Mouse (Mus musculus): ENCODE measurements around the gene Cpne4. TPM values are rescaled to one million over a fixed set of nuclear protein-coding genes. Genes with fewer than 3 reads are reported as not detected.

Gene Cpne4
- polyA plus RNA-seq, 1 experiment from 2014 or later, result 33.2 TPM

DNA sequence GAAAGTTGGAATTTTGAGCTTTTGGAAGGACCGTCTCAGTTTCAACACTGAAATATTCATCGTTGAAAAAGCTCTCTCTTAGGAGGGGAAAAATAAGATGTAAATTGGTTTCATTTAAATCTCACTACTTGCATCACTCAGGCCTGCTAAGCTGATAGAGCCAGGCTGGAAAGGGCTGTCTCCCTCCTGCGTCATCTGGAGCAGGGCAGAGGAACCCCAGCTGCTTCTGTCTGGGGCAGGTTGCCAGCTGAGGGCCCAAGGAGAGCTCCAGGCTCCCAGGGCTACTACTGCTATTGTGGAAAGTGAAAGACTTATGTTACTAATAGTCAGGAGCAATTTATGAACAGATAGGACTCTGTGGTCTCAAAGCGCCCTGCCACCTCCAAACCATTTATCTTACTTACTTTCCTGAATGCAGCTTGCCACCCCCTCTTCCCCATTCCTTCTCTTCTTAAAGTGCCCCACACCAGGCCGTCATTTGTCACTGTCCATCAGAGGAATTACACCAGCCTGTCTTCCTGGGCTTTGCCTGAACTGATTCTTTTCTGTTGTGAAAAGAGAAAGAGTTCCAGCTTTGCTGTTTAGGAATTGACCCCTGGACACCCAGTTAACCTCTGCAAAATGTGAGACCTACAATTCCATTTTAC lies 99.4 kb downstream of the Cpne4 start:
- ATAC-seq, result no peak
- Histone ChIP-seq H3K9me3 (replicated peaks; ENCODE audit: control insufficient read depth, low read length, poor library complexity, severe bottlenecking) (no peaks in the 10 kb centered on the region), H3K36me3 (ENCODE audit: control insufficient read depth, insufficient read depth, low read length) (no peaks in the 10 kb centered on the region), H3K4me3 (ENCODE audit: low read depth, low read length) (no peak overlapping the region), H3K27ac (ENCODE audit: low read length) (no peak overlapping the region), H3K4me2 (ENCODE audit: low read length) (no peak overlapping the region), H3K4me1 (ENCODE audit: control insufficient read depth, insufficient read depth, low read length) (no peaks in the 10 kb centered on the region), H3K27me3 (ENCODE audit: control insufficient read depth, insufficient read depth, low read depth, low read length) (no peaks in the 10 kb centered on the region), H3K9ac (ENCODE audit: low read depth, low read length) (no peak overlapping the region)
- 73% methylated on average over 5 of the region's 5 CpGs for WGBS

DNA sequence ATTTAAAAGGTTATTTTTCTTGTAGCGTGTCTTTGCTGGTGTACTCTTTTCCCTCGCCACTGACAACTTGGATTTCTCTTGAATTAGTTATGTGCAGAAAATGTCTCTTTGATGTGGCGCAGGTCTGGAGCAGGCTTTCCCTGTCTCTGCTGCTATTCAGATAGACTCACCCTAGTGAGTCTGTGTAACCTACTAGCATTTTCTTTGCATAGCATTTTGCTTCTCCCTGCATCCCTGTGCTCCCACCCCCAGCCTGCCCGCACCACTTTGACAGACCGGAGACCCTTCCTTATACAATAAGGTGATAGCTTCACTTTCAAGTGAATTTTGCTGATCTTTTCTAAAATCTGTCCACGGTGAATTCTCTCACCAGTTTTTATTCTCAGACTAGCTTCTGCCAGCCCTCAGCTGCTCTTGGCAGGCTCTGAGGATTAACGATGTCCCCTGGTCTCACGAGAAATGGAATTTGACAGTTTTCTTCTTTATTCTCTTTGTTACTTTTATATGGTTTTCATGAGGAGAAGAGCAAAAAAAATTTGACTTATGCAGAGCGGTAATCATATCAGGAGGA lies 105.7 kb downstream of the Cpne4 start:
- ATAC-seq, result peak; percentile 86
- no peaks in the 10 kb centered on the region for H3K36me3 ChIP-seq (ENCODE audit: control insufficient read depth, insufficient read depth, low read length)
- H3K27ac ChIP-seq (ENCODE audit: low read length), result peak overlapping the region; percentile 77
- no peak overlapping the region for H3K4me3 ChIP-seq (ENCODE audit: low read depth, low read length)
- H3K9me3 ChIP-seq (replicated peaks; ENCODE audit: control insufficient read depth, low read length, poor library complexity, severe bottlenecking), result no peaks in the 10 kb centered on the region
- peaks cover 9% of the 10 kb centered on the region for H3K4me1 ChIP-seq (ENCODE audit: control insufficient read depth, insufficient read depth, low read length)
- 0 out of 2 replicates have a peak overlapping the region, but pooled peaks have one; percentile 40 for H3K9ac ChIP-seq (ENCODE audit: low read depth, low read length)
- no peaks in the 10 kb centered on the region for H3K27me3 ChIP-seq (ENCODE audit: control insufficient read depth, insufficient read depth, low read depth, low read length)
- H3K4me2 ChIP-seq (ENCODE audit: low read length), result peak overlapping the region; percentile 37
- 33% methylated on average over 9 of the region's 9 CpGs for WGBS

DNA sequence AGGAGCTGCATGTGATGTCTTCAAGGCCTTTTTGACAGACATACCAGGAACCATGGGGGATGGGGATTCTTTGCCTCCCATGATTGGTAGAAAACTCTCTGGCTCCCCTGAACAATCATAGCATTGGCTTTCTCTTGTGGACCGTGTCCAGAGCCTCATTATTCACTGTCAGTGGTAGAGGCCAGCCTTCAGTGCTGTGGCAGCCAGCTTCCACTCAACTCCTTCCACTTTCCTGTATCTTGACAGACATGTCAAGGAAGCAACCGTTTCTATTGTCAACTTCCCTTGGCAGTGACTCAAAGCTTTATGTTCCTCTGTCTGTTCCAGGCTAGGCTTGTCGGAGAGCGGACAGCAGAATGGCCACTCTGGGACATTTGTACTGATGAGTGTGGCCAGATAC lies 112.7 kb downstream of the Cpne4 start:
- Histone ChIP-seq H3K4me1 (ENCODE audit: control insufficient read depth, insufficient read depth, low read length) (no peaks in the 10 kb centered on the region), H3K9ac (ENCODE audit: low read depth, low read length) (no peak overlapping the region), H3K4me3 (ENCODE audit: low read depth, low read length) (no peak overlapping the region), H3K27me3 (ENCODE audit: control insufficient read depth, insufficient read depth, low read depth, low read length) (no peaks in the 10 kb centered on the region), H3K27ac (ENCODE audit: low read length) (no peak overlapping the region), H3K9me3 (replicated peaks; ENCODE audit: control insufficient read depth, low read length, poor library complexity, severe bottlenecking) (no peaks in the 10 kb centered on the region), H3K36me3 (ENCODE audit: control insufficient read depth, insufficient read depth, low read length) (no peaks in the 10 kb centered on the region), H3K4me2 (ENCODE audit: low read length) (no peak overlapping the region)
- WGBS, result 68% methylated on average over 4 of the region's 4 CpGs
- no peak for ATAC-seq

DNA sequence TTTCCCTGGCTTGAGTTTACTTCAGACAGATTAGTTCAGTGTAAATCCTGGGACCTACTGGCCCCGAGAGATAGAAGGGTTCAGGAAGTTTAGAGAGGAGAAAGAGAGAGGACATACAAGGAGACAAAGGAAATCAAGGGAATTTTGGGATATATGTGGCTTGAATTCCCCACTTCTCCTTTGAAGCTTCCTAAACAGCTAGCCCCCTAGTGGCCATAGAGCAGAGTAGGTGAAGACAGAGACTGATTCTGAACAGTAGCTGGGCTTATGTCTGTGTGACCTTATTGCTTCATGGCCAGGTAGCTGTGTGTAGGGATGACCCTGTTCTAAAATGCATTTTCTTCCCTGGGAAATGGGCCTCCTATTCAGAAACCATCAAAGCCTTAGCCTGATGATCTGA lies 129.6 kb downstream of the Cpne4 start:
- ATAC-seq, result no peak
- Histone ChIP-seq H3K4me3 (ENCODE audit: low read depth, low read length) (no peak overlapping the region), H3K4me2 (ENCODE audit: low read length) (no peak overlapping the region), H3K27ac (ENCODE audit: low read length) (no peak overlapping the region), H3K27me3 (ENCODE audit: control insufficient read depth, insufficient read depth, low read depth, low read length) (no peaks in the 10 kb centered on the region), H3K9me3 (replicated peaks; ENCODE audit: control insufficient read depth, low read length, poor library complexity, severe bottlenecking) (no peaks in the 10 kb centered on the region), H3K9ac (ENCODE audit: low read depth, low read length) (no peak overlapping the region), H3K36me3 (ENCODE audit: control insufficient read depth, insufficient read depth, low read length) (no peaks in the 10 kb centered on the region), H3K4me1 (ENCODE audit: control insufficient read depth, insufficient read depth, low read length) (no peaks in the 10 kb centered on the region)
- WGBS, result 43% methylated on average over 1 of the region's 1 CpGs

DNA sequence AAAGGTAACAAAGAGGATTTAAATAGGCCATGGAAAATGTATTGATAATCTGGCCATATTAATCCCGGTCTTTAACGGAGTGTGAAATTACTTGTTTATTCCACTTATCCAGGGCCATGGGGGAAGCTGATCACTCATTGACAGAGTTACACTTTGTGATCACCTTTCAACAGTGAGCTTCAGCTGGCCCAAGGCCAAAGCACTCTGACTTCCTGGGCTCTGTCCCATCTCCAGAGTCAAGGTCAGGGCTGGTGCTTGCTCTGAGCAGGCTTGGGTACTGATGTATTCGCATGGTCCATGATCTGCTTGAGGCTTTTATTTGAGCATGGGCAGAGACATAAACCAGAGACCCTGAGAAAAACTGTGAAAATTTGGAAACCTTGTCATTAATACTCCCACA lies 131.5 kb downstream of the Cpne4 start:
- Histone ChIP-seq H3K27me3 (ENCODE audit: control insufficient read depth, insufficient read depth, low read depth, low read length) (no peaks in the 10 kb centered on the region), H3K36me3 (ENCODE audit: control insufficient read depth, insufficient read depth, low read length) (no peaks in the 10 kb centered on the region), H3K4me2 (ENCODE audit: low read length) (no peak overlapping the region), H3K9ac (ENCODE audit: low read depth, low read length) (no peak overlapping the region), H3K4me3 (ENCODE audit: low read depth, low read length) (no peak overlapping the region), H3K27ac (ENCODE audit: low read length) (no peak overlapping the region), H3K4me1 (ENCODE audit: control insufficient read depth, insufficient read depth, low read length) (no peaks in the 10 kb centered on the region), H3K9me3 (replicated peaks; ENCODE audit: control insufficient read depth, low read length, poor library complexity, severe bottlenecking) (no peaks in the 10 kb centered on the region)
- no peak for ATAC-seq
- whole genome bisulfite sequencing, result 88% methylated on average over 3 of the region's 3 CpGs

DNA sequence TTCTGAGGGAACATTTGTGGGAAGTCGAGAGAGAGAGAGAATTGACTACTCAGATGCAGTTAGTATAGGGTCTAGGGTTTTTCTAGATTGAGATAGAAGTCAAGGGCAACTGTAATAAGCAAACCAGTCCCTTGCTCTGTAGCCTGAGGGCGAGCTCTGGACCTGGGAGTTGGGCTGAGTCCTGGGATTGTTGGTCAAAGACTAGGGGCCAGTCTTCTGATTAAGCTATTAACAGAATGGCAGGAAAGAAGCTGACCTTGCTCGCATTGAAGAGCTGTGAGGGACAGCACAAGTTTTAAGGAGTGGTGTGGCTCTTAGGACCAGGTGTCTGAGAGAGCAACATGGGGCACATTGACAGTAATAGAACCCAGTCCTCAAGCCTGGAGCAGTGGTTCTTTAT lies 140.0 kb downstream of the Cpne4 start:
- Histone ChIP-seq H3K9ac (ENCODE audit: low read depth, low read length) (no peak overlapping the region), H3K4me1 (ENCODE audit: control insufficient read depth, insufficient read depth, low read length) (no peaks in the 10 kb centered on the region), H3K36me3 (ENCODE audit: control insufficient read depth, insufficient read depth, low read length) (no peaks in the 10 kb centered on the region), H3K27me3 (ENCODE audit: control insufficient read depth, insufficient read depth, low read depth, low read length) (no peaks in the 10 kb centered on the region), H3K27ac (ENCODE audit: low read length) (no peak overlapping the region), H3K4me3 (ENCODE audit: low read depth, low read length) (no peak overlapping the region), H3K9me3 (replicated peaks; ENCODE audit: control insufficient read depth, low read length, poor library complexity, severe bottlenecking) (no peaks in the 10 kb centered on the region), H3K4me2 (ENCODE audit: low read length) (no peak overlapping the region)
- no peak for ATAC-seq
- 72% methylated on average over 3 of the region's 3 CpGs for WGBS

DNA sequence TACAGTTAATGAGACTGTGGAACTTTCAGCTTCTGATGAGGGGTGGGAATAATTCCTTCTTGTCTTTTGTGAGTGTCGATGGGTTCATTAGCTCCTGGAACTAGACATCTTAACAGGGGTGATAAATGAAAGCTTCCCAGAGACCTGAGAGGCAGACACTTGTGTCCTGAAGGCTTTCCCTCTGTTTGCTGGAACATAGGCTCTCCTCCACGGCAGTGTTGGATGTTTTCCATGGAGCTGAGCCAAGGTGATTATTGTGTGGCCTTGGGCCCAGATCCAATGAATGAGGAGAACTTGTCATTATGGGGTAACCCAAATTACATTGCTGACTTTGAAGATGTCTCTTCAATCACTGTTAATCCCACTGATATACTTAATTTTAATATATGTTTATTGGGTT lies 146.1 kb downstream of the Cpne4 start:
- ATAC-seq, result no peak
- 49% methylated on average over 2 of the region's 2 CpGs for WGBS

DNA sequence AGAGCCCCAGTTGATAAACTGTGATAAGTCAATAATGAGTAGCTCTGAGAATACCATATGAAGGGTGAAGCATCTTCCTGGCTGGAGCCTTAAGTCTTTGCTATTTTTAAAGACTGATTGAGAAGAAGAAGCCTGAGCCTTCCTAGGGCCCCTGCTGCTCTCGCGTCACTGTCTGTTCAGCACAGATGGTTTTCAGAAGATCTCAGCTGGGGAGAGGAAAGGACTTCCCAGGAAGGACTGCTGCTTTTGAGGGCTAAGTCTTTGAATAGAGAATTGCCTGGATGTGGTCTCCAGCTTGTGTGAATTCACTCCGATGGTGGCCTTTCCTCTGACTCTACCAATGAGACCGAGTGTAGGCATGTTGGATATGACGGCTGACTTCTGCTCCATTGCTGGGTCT lies 163.7 kb downstream of the Cpne4 start:
- Histone ChIP-seq H3K9ac (ENCODE audit: low read depth, low read length) (no peak overlapping the region), H3K4me1 (ENCODE audit: control insufficient read depth, insufficient read depth, low read length) (no peaks in the 10 kb centered on the region), H3K27ac (ENCODE audit: low read length) (no peak overlapping the region), H3K4me3 (ENCODE audit: low read depth, low read length) (no peak overlapping the region), H3K4me2 (ENCODE audit: low read length) (no peak overlapping the region), H3K27me3 (ENCODE audit: control insufficient read depth, insufficient read depth, low read depth, low read length) (no peaks in the 10 kb centered on the region), H3K36me3 (ENCODE audit: control insufficient read depth, insufficient read depth, low read length) (no peaks in the 10 kb centered on the region), H3K9me3 (replicated peaks; ENCODE audit: control insufficient read depth, low read length, poor library complexity, severe bottlenecking) (no peaks in the 10 kb centered on the region)
- 95% methylated on average over 5 of the region's 5 CpGs for WGBS
- no peak for ATAC-seq

More for the DNA sequence above, 146.1 kb downstream of the Cpne4 start:
- Histone ChIP-seq H3K4me3 (ENCODE audit: low read depth, low read length) (no peak overlapping the region), H3K27ac (ENCODE audit: low read length) (no peak overlapping the region), H3K4me2 (ENCODE audit: low read length) (no peak overlapping the region), H3K9ac (ENCODE audit: low read depth, low read length) (no peak overlapping the region), H3K9me3 (replicated peaks; ENCODE audit: control insufficient read depth, low read length, poor library complexity, severe bottlenecking) (no peaks in the 10 kb centered on the region), H3K36me3 (ENCODE audit: control insufficient read depth, insufficient read depth, low read length) (no peaks in the 10 kb centered on the region), H3K27me3 (ENCODE audit: control insufficient read depth, insufficient read depth, low read depth, low read length) (no peaks in the 10 kb centered on the region), H3K4me1 (ENCODE audit: control insufficient read depth, insufficient read depth, low read length) (no peaks in the 10 kb centered on the region)

DNA sequence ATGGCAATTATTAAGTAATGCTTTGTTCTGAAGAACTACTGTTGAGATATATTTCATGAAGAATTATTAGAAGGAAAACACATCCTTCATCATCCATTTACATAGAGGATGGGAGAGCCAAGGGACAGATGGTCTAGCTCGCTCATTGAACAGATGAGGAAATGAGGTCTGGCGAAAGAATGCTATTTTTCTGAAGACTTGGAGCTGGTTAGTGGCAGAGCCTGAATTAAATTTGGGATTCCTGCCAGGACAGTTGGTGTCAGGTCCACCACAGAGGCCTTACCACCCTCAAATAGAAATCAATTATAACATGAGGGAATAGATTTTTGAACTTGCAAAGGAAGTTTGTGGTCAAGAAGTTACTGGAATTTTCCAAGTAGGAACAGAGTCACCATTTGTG lies 178.2 kb downstream of the Cpne4 start:
- ATAC-seq, result no peak
- Histone ChIP-seq H3K4me3 (ENCODE audit: low read depth, low read length) (no peak overlapping the region), H3K4me1 (ENCODE audit: control insufficient read depth, insufficient read depth, low read length) (no peaks in the 10 kb centered on the region), H3K4me2 (ENCODE audit: low read length) (no peak overlapping the region), H3K27ac (ENCODE audit: low read length) (no peak overlapping the region), H3K36me3 (ENCODE audit: control insufficient read depth, insufficient read depth, low read length) (no peaks in the 10 kb centered on the region), H3K9ac (ENCODE audit: low read depth, low read length) (no peak overlapping the region), H3K27me3 (ENCODE audit: control insufficient read depth, insufficient read depth, low read depth, low read length) (no peaks in the 10 kb centered on the region), H3K9me3 (replicated peaks; ENCODE audit: control insufficient read depth, low read length, poor library complexity, severe bottlenecking) (no peaks in the 10 kb centered on the region)
- WGBS, result 89% methylated on average over 2 of the region's 2 CpGs
